Mouse (Mus musculus) small intestine, adult 2 months (tissue): ENCODE data around the gene Gfod1.

ENCODE experiments used
- CTCF ChIP-seq: fragments of 200-500 bp; IDR thresholded peaks from 2 replicates; pipeline ENCODE4 v1.5.1; 2012; ENCODE audit warnings: low read depth, mild to moderate bottlenecking, control low read depth, inconsistent platforms, low read length, moderate library complexity, mixed read lengths; ENCODE audit not compliant: insufficient replicate concordance, insufficient read length; ENCODE audit errors: extremely low read depth
- POLR2A ChIP-seq: fragments of 200-500 bp; IDR thresholded peaks from 2 replicates; pipeline ENCODE4 v1.6.1; 2012; ENCODE audit warnings: low read depth, mild to moderate bottlenecking, control low read depth, inconsistent platforms, low read length, moderate library complexity

- no peak for TF ChIP-seq CTCF
- no peak for TF ChIP-seq POLR2A
Measured at GRCm38 (mm10) chr13:43296140-43296805, 7.7 kb downstream of the Gfod1 start.
